Mouse (Mus musculus): ENCODE measurements at regions not wholly inside any gene's neighbourhood (a gene's known extent, or its start where the extent isn't known, plus 50 kb on each side); places are given as distances from the start of the nearest gene placed in this dataset.

- peak overlapping the region; percentile 97 for H3K27ac ChIP-seq (ENCODE audit: insufficient read depth, low read length)
- H3K4me3 ChIP-seq (ENCODE audit: low read depth, low read length), result peak overlapping the region; percentile 48
- peak overlapping the region; percentile 66 for H3K9ac ChIP-seq (ENCODE audit: low read depth, poor library complexity, severe bottlenecking)
- TF ChIP-seq POLR2A (IDR thresholded peaks at IDR 0.05; ENCODE audit: insufficient read depth, low read length) (no peak), CTCF (IDR thresholded peaks at IDR 0.05; ENCODE audit: low read depth, low read length) (no peak), EP300 (IDR thresholded peaks at IDR 0.05; ENCODE audit: insufficient read depth, low read depth, low read length) (peak; percentile 92)
- peaks cover 6% of the 10 kb centered on the region for H3K4me1 ChIP-seq (ENCODE audit: control insufficient read depth, insufficient read depth, low read length)
- H3K9me3 ChIP-seq (replicated peaks; ENCODE audit: control insufficient read depth, insufficient read depth, low read length, poor library complexity, severe bottlenecking), result no peaks in the 10 kb centered on the region
- H3K27me3 ChIP-seq (ENCODE audit: control insufficient read depth, insufficient read depth, low read length, poor library complexity, severe bottlenecking), result no peaks in the 10 kb centered on the region
- no peaks in the 10 kb centered on the region for H3K36me3 ChIP-seq (ENCODE audit: control insufficient read depth, insufficient read depth, low read length, poor library complexity, severe bottlenecking)
Observed at GRCm38 (mm10) chr11:22620912-22621705, 109.2 kb downstream of the Tmem17 start.

DNA sequence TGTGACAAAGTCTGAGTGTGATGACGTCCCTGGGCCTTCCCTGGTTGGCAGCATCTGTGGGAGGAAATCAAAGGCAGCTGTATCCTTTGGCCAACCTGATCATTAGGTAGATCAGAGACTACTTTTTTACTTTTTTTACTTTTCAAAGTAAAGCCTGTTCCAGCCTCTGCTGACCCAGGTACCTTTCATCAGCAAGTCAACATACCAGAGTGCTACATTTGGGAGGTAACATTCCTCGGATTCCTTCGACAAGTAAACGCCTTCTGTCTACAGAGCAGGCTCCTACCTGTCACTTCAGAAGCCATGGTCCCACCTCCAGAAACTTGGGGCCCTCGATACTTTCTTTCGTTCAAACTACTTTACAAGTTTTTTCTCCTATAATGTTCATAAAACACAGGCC is 110.0 kb downstream of the Tmem17 start:
- Histone ChIP-seq H3K4me1 (ENCODE audit: control insufficient read depth, insufficient read depth, low read length) (peaks cover 4% of the 10 kb centered on the region), H3K36me3 (ENCODE audit: control insufficient read depth, insufficient read depth, low read length, poor library complexity, severe bottlenecking) (no peaks in the 10 kb centered on the region), H3K4me3 (ENCODE audit: low read depth, low read length) (no peak overlapping the region), H3K27me3 (ENCODE audit: control insufficient read depth, insufficient read depth, low read length, poor library complexity, severe bottlenecking) (no peaks in the 10 kb centered on the region), H3K9me3 (replicated peaks; ENCODE audit: control insufficient read depth, insufficient read depth, low read length, poor library complexity, severe bottlenecking) (no peaks in the 10 kb centered on the region), H3K9ac (ENCODE audit: low read depth, poor library complexity, severe bottlenecking) (peak overlapping the region; percentile 66), H3K27ac (ENCODE audit: insufficient read depth, low read length) (peak overlapping the region; percentile 96)
- TF ChIP-seq CTCF (IDR thresholded peaks at IDR 0.05; ENCODE audit: low read depth, low read length) (no peak), POLR2A (IDR thresholded peaks at IDR 0.05; ENCODE audit: insufficient read depth, low read length) (no peak), EP300 (IDR thresholded peaks at IDR 0.05; ENCODE audit: insufficient read depth, low read depth, low read length) (no peak)

DNA sequence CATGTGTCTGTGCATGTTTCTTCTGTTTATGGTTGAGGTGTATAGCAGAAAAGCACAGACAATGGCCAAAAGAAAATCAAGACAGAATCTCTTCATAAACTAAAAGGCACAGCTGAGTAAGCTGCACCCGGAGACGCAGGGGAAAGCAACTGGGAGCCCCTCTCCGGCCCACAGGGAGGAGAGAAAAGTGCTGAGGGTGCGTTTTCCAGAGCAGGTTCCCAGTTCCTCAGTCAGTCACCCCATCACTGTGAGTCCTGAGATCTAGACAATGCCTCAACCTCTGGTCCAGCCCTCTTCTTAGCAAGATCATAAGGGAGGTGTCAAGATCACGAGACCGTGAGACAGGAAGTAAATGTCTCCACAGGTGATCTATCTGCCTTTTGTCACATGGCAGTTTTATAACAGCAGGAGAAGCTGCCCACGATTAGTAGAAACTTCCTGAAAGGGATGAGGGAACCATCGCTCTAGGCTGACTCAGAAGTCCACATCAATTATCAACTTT is 110.7 kb downstream of the Tmem17 start:
- no peaks in the 10 kb centered on the region for H3K36me3 ChIP-seq (ENCODE audit: control insufficient read depth, insufficient read depth, low read length, poor library complexity, severe bottlenecking)
- H3K27me3 ChIP-seq (ENCODE audit: control insufficient read depth, insufficient read depth, low read length, poor library complexity, severe bottlenecking), result no peaks in the 10 kb centered on the region
- no peaks in the 10 kb centered on the region for H3K9me3 ChIP-seq (replicated peaks; ENCODE audit: control insufficient read depth, insufficient read depth, low read length, poor library complexity, severe bottlenecking)
- no peak overlapping the region for H3K4me3 ChIP-seq (ENCODE audit: low read depth, low read length)
- H3K27ac ChIP-seq (ENCODE audit: insufficient read depth, low read length), result peak overlapping the region; percentile 96
- no peak for TF ChIP-seq POLR2A (IDR thresholded peaks at IDR 0.05; ENCODE audit: insufficient read depth, low read length)
- TF ChIP-seq EP300 (IDR thresholded peaks at IDR 0.05; ENCODE audit: insufficient read depth, low read depth, low read length), result no peak
- TF ChIP-seq CTCF (IDR thresholded peaks at IDR 0.05; ENCODE audit: low read depth, low read length), result no peak
- H3K9ac ChIP-seq (ENCODE audit: low read depth, poor library complexity, severe bottlenecking), result peak overlapping the region; percentile 66; the same call in 1 of the 2 replicates
- H3K4me1 ChIP-seq (ENCODE audit: control insufficient read depth, insufficient read depth, low read length), result peaks cover 6% of the 10 kb centered on the region

- H3K4me3 ChIP-seq (ENCODE audit: low read depth, low read length), result no peak overlapping the region
- TF ChIP-seq POLR2A (IDR thresholded peaks at IDR 0.05; ENCODE audit: insufficient read depth, low read length), result no peak
- no peak for TF ChIP-seq CTCF (IDR thresholded peaks at IDR 0.05; ENCODE audit: low read depth, low read length)
- TF ChIP-seq EP300 (IDR thresholded peaks at IDR 0.05; ENCODE audit: insufficient read depth, low read depth, low read length), result no peak
- H3K9me3 ChIP-seq (replicated peaks; ENCODE audit: control insufficient read depth, insufficient read depth, low read length, poor library complexity, severe bottlenecking), result no peaks in the 10 kb centered on the region
Observed at GRCm38 (mm10) chr11:22626407-22626806, 114.5 kb downstream of the Tmem17 start.

DNA sequence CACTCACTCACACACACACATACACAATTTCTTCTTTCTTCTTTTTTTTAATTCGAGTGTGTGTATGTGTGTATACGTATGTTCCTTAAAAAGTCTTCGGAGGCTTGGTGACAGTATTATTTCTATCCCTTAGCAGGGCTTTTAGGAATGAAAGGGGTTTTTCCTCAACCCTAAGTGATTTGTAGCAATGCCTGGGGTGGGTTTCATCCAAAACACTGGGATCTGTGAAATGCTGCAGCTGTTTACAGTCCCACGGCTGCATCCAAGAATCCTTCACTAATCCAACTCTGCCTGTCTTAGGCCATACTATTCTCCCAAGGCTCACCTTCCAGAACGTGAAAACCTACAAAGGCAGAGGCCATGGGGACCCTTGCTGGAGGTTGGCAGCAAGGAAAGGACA is 116.6 kb downstream of the Tmem17 start:
- H3K9me3 ChIP-seq (replicated peaks; ENCODE audit: control insufficient read depth, insufficient read depth, low read length, poor library complexity, severe bottlenecking), result no peaks in the 10 kb centered on the region
- peak overlapping the region; percentile 34 for H3K27ac ChIP-seq (ENCODE audit: insufficient read depth, low read length)
- no peak overlapping the region for H3K9ac ChIP-seq (ENCODE audit: low read depth, poor library complexity, severe bottlenecking)
- no peak overlapping the region for H3K4me3 ChIP-seq (ENCODE audit: low read depth, low read length)
- no peaks in the 10 kb centered on the region for H3K27me3 ChIP-seq (ENCODE audit: control insufficient read depth, insufficient read depth, low read length, poor library complexity, severe bottlenecking)
- H3K4me1 ChIP-seq (ENCODE audit: control insufficient read depth, insufficient read depth, low read length), result peaks cover 5% of the 10 kb centered on the region
- H3K36me3 ChIP-seq (ENCODE audit: control insufficient read depth, insufficient read depth, low read length, poor library complexity, severe bottlenecking), result no peaks in the 10 kb centered on the region
- TF ChIP-seq POLR2A (IDR thresholded peaks at IDR 0.05; ENCODE audit: insufficient read depth, low read length) (no peak), EP300 (IDR thresholded peaks at IDR 0.05; ENCODE audit: insufficient read depth, low read depth, low read length) (no peak), CTCF (IDR thresholded peaks at IDR 0.05; ENCODE audit: low read depth, low read length) (no peak)

More at GRCm38 (mm10) chr11:22626407-22626806, 114.5 kb downstream of the Tmem17 start:
- Histone ChIP-seq H3K36me3 (ENCODE audit: control insufficient read depth, insufficient read depth, low read length, poor library complexity, severe bottlenecking) (no peaks in the 10 kb centered on the region), H3K4me1 (ENCODE audit: control insufficient read depth, insufficient read depth, low read length) (peaks cover 6% of the 10 kb centered on the region), H3K9ac (ENCODE audit: low read depth, poor library complexity, severe bottlenecking) (no peak overlapping the region), H3K27ac (ENCODE audit: insufficient read depth, low read length) (no peak overlapping the region), H3K27me3 (ENCODE audit: control insufficient read depth, insufficient read depth, low read length, poor library complexity, severe bottlenecking) (no peaks in the 10 kb centered on the region)

DNA sequence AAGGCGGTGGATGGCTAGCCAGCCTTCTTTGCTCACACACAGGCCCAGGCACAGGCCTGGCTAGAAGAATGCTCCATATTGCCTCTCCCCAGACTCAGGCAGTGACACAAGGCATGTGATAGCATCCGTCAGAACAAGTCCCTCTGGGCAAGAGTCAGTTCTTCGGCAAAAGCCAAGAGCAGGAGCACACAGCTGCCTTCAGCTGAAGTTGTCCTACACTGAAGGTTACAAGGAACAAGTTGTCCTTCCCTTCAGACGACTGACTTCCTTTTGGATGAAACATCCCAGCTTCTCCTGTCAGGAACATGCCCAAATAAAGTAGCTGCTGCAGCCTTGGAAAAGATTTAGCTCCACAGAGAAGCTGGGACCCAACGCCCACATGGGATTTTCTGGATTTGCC is 117.1 kb downstream of the Tmem17 start:
- TF ChIP-seq CTCF (IDR thresholded peaks at IDR 0.05; ENCODE audit: low read depth, low read length) (no peak), EP300 (IDR thresholded peaks at IDR 0.05; ENCODE audit: insufficient read depth, low read depth, low read length) (no peak), POLR2A (IDR thresholded peaks at IDR 0.05; ENCODE audit: insufficient read depth, low read length) (no peak)
- no peaks in the 10 kb centered on the region for H3K9me3 ChIP-seq (replicated peaks; ENCODE audit: control insufficient read depth, insufficient read depth, low read length, poor library complexity, severe bottlenecking)
- H3K36me3 ChIP-seq (ENCODE audit: control insufficient read depth, insufficient read depth, low read length, poor library complexity, severe bottlenecking), result no peaks in the 10 kb centered on the region
- no peak overlapping the region; the same call in 1 of the 2 replicates for H3K9ac ChIP-seq (ENCODE audit: low read depth, poor library complexity, severe bottlenecking)
- H3K4me3 ChIP-seq (ENCODE audit: low read depth, low read length), result no peak overlapping the region
- H3K4me1 ChIP-seq (ENCODE audit: control insufficient read depth, insufficient read depth, low read length), result peaks cover 5% of the 10 kb centered on the region
- no peaks in the 10 kb centered on the region for H3K27me3 ChIP-seq (ENCODE audit: control insufficient read depth, insufficient read depth, low read length, poor library complexity, severe bottlenecking)
- peak overlapping the region; percentile 34 for H3K27ac ChIP-seq (ENCODE audit: insufficient read depth, low read length)
